Mouse (Mus musculus) retina, postnatal 7 days (tissue): Measurements from ENCODE around the gene Kcnab2.

Source experiments
- DNase-seq: peaks from one replicate; pipeline ENCODE4 v3.0.0-alpha.2; 2012; ENCODE audit warnings: low read depth, low spot score

The Kcnab2 gene

GRCm38 (mm10) chr4:152477466-152478223, at the start of gene Kcnab2:
Kcnab2 (minus strand) TSS chr4:152477871.
- DNase-seq = peak; percentile 99

- DNase-seq = peak; percentile 53
Measured at GRCm38 (mm10) chr4:152520083-152520482, 42.4 kb upstream of the Kcnab2 start.

GRCm38 (mm10) chr4:152519106-152519505, 41.4 kb upstream of the Kcnab2 start:
- DNase-seq = no peak

- no peak for DNase-seq
Measured at GRCm38 (mm10) chr4:152514884-152515283, 37.2 kb upstream of the Kcnab2 start.

- no peak for DNase-seq
Measured at GRCm38 (mm10) chr4:152512221-152512925, 34.7 kb upstream of the Kcnab2 start.

- DNase-seq = no peak
Measured at GRCm38 (mm10) chr4:152494360-152494879, 16.7 kb upstream of the Kcnab2 start.

GRCm38 (mm10) chr4:152491250-152491899, 13.7 kb upstream of the Kcnab2 start:
- DNase-seq = peak; percentile 70

- no peak for DNase-seq
Measured at GRCm38 (mm10) chr4:152490311-152490710, 12.6 kb upstream of the Kcnab2 start.

GRCm38 (mm10) chr4:152488046-152488445, 10.4 kb upstream of the Kcnab2 start:
- DNase-seq = peak; percentile 54

GRCm38 (mm10) chr4:152480426-152480825, 2.8 kb upstream of the Kcnab2 start:
- DNase-seq = no peak

- no peak for DNase-seq
Measured at GRCm38 (mm10) chr4:152478224-152478567, 525 bp upstream of the Kcnab2 start.

- DNase-seq = no peak
Measured at GRCm38 (mm10) chr4:152477106-152477465, 585 bp downstream of the Kcnab2 start.

GRCm38 (mm10) chr4:152476427-152477023, 1.1 kb downstream of the Kcnab2 start, which contains the start of gene Nphp4:
Nphp4 (plus strand) TSS chr4:152476706.
- DNase-seq = no peak

- no peak for DNase-seq
Measured at GRCm38 (mm10) chr4:152475941-152476340, 1.7 kb downstream of the Kcnab2 start.

- DNase-seq = no peak
Measured at GRCm38 (mm10) chr4:152467951-152468350, 9.7 kb downstream of the Kcnab2 start.

GRCm38 (mm10) chr4:152466601-152467000, 11.1 kb downstream of the Kcnab2 start:
- no peak for DNase-seq

GRCm38 (mm10) chr4:152465116-152465515, 12.6 kb downstream of the Kcnab2 start:
- peak; percentile 73 for DNase-seq

- DNase-seq = no peak
Measured at GRCm38 (mm10) chr4:152463147-152463546, 14.5 kb downstream of the Kcnab2 start.

GRCm38 (mm10) chr4:152462516-152462915, 15.2 kb downstream of the Kcnab2 start:
- no peak for DNase-seq

GRCm38 (mm10) chr4:152457673-152458072, 20.0 kb downstream of the Kcnab2 start:
- no peak for DNase-seq

GRCm38 (mm10) chr4:152456609-152457008, 21.1 kb downstream of the Kcnab2 start:
- DNase-seq = no peak

GRCm38 (mm10) chr4:152454153-152454552, 23.5 kb downstream of the Kcnab2 start:
- DNase-seq = no peak
